Mouse (Mus musculus): ENCODE results near the gene Hist1h4n. TPM values are rescaled to one million over a fixed set of nuclear protein-coding genes. Genes with fewer than 3 reads are reported as not detected.
A peak's percentile ranks its signal among the peaks of the same experiment; 100 is the strongest.
"Not testable (repeated sequence)": the region's sequence is repeated elsewhere in the genome, so short reads cannot be mapped to it uniquely, and the experiment has no call there.

Hist1h4n gene
- polyA plus RNA-seq, 1 experiment from 2014 or later = 14.6 TPM

DNA sequence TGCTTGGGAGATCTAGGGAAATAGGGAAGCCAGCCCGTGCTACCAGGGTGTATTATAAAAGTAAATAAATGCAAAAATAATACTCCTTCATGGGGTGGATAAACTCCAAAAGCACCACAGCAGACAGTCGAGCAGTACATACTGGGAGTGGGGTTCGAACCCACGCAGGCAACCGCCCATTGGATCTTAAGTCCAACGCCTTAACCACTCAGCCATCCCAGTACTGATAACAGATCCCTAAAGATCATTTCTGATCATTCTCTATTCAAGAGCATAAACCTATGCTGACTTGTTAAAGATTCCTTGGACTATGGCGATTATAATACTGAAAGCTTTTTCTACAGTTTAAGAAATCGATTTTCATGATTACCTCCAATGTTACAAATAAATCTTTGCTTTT, 15.9 kb upstream of the Hist1h4n start:
- 16% methylated on average over 8 of the region's 8 CpGs for WGBS
- DNase-seq (ENCODE audit: low spot score) (no peak), ATAC-seq (replicated peaks; ENCODE audit: low FRiP score) (0 out of 2 replicates have a peak, but pooled peaks have one; percentile 44)
- H3K27me3 ChIP-seq (ENCODE audit: control insufficient read depth, insufficient read depth, low read length) = no peaks in the 10 kb centered on the region
- no peaks in the 10 kb centered on the region for H3K9me3 ChIP-seq (ENCODE audit: control insufficient read depth, low read length)
- no peak overlapping the region for H3K27ac ChIP-seq (ENCODE audit: low read depth, low read length)
- H3K4me3 ChIP-seq (ENCODE audit: low read depth, low read length) = no peak overlapping the region
- no peak overlapping the region for H3K9ac ChIP-seq (ENCODE audit: low read length)
- no peak overlapping the region for H3K4me2 ChIP-seq (ENCODE audit: low read depth, low read length, severe bottlenecking)
- H3K36me3 ChIP-seq (ENCODE audit: control insufficient read depth, insufficient read depth, low read length) = no peaks in the 10 kb centered on the region
- no peaks in the 10 kb centered on the region for H3K4me1 ChIP-seq (replicated peaks; ENCODE audit: control insufficient read depth, insufficient read depth, low read length)

DNA sequence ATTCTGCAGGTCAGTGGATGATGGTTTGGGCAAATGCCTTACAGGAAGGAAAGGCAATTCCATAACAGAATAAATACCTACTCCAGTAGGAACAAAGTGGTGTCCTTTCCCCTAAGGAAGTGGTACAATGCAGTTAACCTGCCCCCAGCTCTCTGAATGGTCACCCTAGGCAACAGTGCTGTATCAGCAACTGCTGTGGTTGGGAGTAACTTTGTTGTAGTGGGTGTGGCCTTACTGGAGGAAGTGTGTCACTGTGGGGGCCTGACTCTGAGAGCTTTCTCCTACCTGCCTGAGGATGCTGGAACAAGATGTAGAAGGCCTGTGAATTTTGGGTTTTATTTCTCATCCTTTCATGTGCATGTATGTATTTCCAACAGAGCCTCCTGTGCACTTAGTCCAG, 14.4 kb upstream of the Hist1h4n start:
- H3K4me2 ChIP-seq (ENCODE audit: low read depth, low read length, severe bottlenecking); ATAC-seq (replicated peaks; ENCODE audit: low FRiP score); H3K36me3 ChIP-seq (ENCODE audit: control insufficient read depth, insufficient read depth, low read length); H3K9me3 ChIP-seq (ENCODE audit: control insufficient read depth, low read length); H3K27me3 ChIP-seq (ENCODE audit: control insufficient read depth, insufficient read depth, low read length); H3K4me1 ChIP-seq (replicated peaks; ENCODE audit: control insufficient read depth, insufficient read depth, low read length); DNase-seq (ENCODE audit: low spot score); H3K4me3 ChIP-seq (ENCODE audit: low read depth, low read length); H3K9ac ChIP-seq (ENCODE audit: low read length); H3K27ac ChIP-seq (ENCODE audit: low read depth, low read length): not testable (repeated sequence)

DNA sequence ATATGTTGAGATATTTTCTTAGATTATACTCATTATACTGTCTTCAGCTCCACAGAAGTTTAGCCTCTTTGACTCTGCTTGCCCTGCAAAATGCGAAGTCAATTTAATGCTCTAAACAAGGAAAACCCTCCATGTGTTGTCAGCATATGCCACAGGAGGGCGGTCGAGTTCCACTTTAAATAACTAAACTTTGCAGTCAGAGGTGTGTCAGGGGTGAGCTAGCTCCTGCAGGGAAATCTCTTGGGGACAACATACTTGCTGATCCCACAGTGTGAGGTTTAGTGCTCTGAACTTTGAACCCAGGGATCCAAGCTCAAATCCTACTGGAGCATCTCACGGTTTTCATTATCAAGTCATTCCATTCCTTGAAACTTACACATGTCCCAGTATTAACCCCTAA, 8.5 kb upstream of the Hist1h4n start:
- not testable (repeated sequence) for H3K27ac ChIP-seq (ENCODE audit: low read depth, low read length); H3K9ac ChIP-seq (ENCODE audit: low read length); H3K4me3 ChIP-seq (ENCODE audit: low read depth, low read length); H3K4me1 ChIP-seq (replicated peaks; ENCODE audit: control insufficient read depth, insufficient read depth, low read length); H3K27me3 ChIP-seq (ENCODE audit: control insufficient read depth, insufficient read depth, low read length); H3K9me3 ChIP-seq (ENCODE audit: control insufficient read depth, low read length); H3K36me3 ChIP-seq (ENCODE audit: control insufficient read depth, insufficient read depth, low read length); DNase-seq (ENCODE audit: low spot score); H3K4me2 ChIP-seq (ENCODE audit: low read depth, low read length, severe bottlenecking)
- peak; percentile 82 for ATAC-seq (replicated peaks; ENCODE audit: low FRiP score)
- WGBS = no CpG with 5 or more reads among the region's 4 CpGs

GRCm38 (mm10) chr13:21833461-21833860, 1.5 kb upstream of the Hist1h4n start, which contains the start of the genes Hist1h2ap and Hist1h2br:
Hist1h2ap (minus strand) TSS chr13:21833507.
Hist1h2br (plus strand) TSS chr13:21833743.
- no CpG with 5 or more reads among the region's 24 CpGs for WGBS
- H3K27me3 ChIP-seq (ENCODE audit: control insufficient read depth, insufficient read depth, low read length); H3K27ac ChIP-seq (ENCODE audit: low read depth, low read length); H3K9me3 ChIP-seq (ENCODE audit: control insufficient read depth, low read length); H3K4me3 ChIP-seq (ENCODE audit: low read depth, low read length); H3K36me3 ChIP-seq (ENCODE audit: control insufficient read depth, insufficient read depth, low read length); H3K9ac ChIP-seq (ENCODE audit: low read length); H3K4me1 ChIP-seq (replicated peaks; ENCODE audit: control insufficient read depth, insufficient read depth, low read length); H3K4me2 ChIP-seq (ENCODE audit: low read depth, low read length, severe bottlenecking); DNase-seq (ENCODE audit: low spot score): not testable (repeated sequence)
- peak; percentile 93 for ATAC-seq (replicated peaks; ENCODE audit: low FRiP score)

DNA sequence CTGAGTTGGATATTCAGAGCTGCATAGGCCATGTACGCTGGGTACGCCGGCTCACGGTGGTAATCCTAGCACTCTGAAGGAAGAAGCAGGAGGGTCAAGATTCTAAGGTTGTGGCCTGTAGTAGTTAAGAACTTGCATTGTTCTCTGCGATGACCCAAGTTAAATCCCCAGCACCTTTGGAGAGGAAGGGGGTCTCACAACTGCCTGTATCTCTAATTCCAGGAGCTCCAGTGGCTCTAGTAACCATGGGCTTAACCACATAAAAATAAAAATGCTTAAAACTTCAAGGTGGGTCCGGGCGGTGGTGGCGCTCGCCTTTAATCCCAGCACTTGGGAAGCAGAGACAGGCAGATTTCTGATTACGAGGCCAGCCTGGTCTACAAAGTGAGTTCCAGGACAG, 1.7 kb downstream of the Hist1h4n start:
- H3K9ac ChIP-seq (ENCODE audit: low read length) = no peak overlapping the region
- 89% methylated on average over 10 of the region's 10 CpGs for WGBS
- ATAC-seq (replicated peaks; ENCODE audit: low FRiP score) (no peak), DNase-seq (ENCODE audit: low spot score) (peak; percentile 51)
- H3K36me3 ChIP-seq (ENCODE audit: control insufficient read depth, insufficient read depth, low read length) = no peaks in the 10 kb centered on the region
- 0 out of 2 replicates have a peak overlapping the region, but pooled peaks have one; percentile 5 for H3K4me2 ChIP-seq (ENCODE audit: low read depth, low read length, severe bottlenecking)
- no peaks in the 10 kb centered on the region for H3K27me3 ChIP-seq (ENCODE audit: control insufficient read depth, insufficient read depth, low read length)
- H3K27ac ChIP-seq (ENCODE audit: low read depth, low read length) = peak overlapping the region; percentile 50; the same call in 1 of the 2 replicates
- no peaks in the 10 kb centered on the region for H3K4me1 ChIP-seq (replicated peaks; ENCODE audit: control insufficient read depth, insufficient read depth, low read length)
- no peaks in the 10 kb centered on the region for H3K9me3 ChIP-seq (ENCODE audit: control insufficient read depth, low read length)
- no peak overlapping the region for H3K4me3 ChIP-seq (ENCODE audit: low read depth, low read length)

GRCm38 (mm10) chr13:21828511-21828910, 3.5 kb downstream of the Hist1h4n start:
- Histone ChIP-seq H3K9me3 (ENCODE audit: control insufficient read depth, low read length) (no peaks in the 10 kb centered on the region), H3K9ac (ENCODE audit: low read length) (no peak overlapping the region), H3K4me3 (ENCODE audit: low read depth, low read length) (no peak overlapping the region), H3K36me3 (ENCODE audit: control insufficient read depth, insufficient read depth, low read length) (no peaks in the 10 kb centered on the region), H3K4me2 (ENCODE audit: low read depth, low read length, severe bottlenecking) (no peak overlapping the region), H3K27ac (ENCODE audit: low read depth, low read length) (no peak overlapping the region), H3K27me3 (ENCODE audit: control insufficient read depth, insufficient read depth, low read length) (no peaks in the 10 kb centered on the region), H3K4me1 (replicated peaks; ENCODE audit: control insufficient read depth, insufficient read depth, low read length) (no peaks in the 10 kb centered on the region)
- no peak for ATAC-seq (replicated peaks; ENCODE audit: low FRiP score)
- 78% methylated on average over 3 of the region's 3 CpGs for WGBS
- no peak for DNase-seq (ENCODE audit: low spot score)

DNA sequence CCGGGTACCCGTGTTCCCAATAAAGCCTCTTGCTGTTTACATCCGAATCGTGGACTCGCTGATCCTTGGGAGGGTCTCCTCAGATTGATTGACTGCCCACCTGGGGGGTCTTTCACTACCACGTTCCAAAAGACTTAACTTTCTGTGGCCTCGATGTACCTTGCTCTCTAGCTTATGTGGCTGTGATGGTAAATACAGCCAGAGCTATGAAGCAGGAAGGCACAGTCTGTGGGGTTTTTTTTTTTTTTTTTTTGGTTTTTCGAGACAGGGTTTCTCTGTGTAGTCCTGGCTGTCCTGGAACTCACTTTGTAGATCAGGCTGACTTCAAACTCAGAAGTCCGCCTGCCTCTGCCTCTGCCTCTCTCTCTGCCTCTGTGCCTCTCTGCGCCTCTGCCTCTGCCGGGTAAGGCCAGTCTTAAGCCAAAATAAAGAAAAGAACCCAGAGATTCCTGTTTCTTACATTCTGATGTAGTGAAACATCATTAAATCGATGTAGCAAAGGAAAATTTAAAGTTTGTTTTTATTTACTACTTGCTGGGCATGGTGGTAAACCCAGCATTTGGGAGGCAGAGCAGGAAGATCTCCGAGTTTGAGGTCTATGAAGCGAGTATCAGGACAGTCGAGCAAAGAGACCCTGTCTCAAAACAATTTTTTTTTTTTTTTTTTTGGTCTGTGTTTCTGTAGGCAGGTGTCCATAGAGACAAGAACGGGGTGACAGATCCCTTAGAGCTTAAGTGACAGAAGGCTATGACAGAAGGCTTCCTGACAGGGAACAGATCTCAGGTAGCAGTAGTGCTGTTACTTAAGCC, 11.7 kb downstream of the Hist1h4n start:
- H3K36me3 ChIP-seq (ENCODE audit: control insufficient read depth, insufficient read depth, low read length); H3K27me3 ChIP-seq (ENCODE audit: control insufficient read depth, insufficient read depth, low read length); H3K4me1 ChIP-seq (replicated peaks; ENCODE audit: control insufficient read depth, insufficient read depth, low read length); DNase-seq (ENCODE audit: low spot score); H3K27ac ChIP-seq (ENCODE audit: low read depth, low read length); H3K4me3 ChIP-seq (ENCODE audit: low read depth, low read length); H3K9ac ChIP-seq (ENCODE audit: low read length); H3K4me2 ChIP-seq (ENCODE audit: low read depth, low read length, severe bottlenecking); H3K9me3 ChIP-seq (ENCODE audit: control insufficient read depth, low read length); ATAC-seq (replicated peaks; ENCODE audit: low FRiP score): not testable (repeated sequence)
- WGBS = 68% methylated on average over 7 of the region's 16 CpGs

GRCm38 (mm10) chr13:21812092-21812491, 19.9 kb downstream of the Hist1h4n start:
- ATAC-seq (replicated peaks; ENCODE audit: low FRiP score) = peak; percentile 69
- not testable (repeated sequence) for H3K9ac ChIP-seq (ENCODE audit: low read length); H3K4me1 ChIP-seq (replicated peaks; ENCODE audit: control insufficient read depth, insufficient read depth, low read length); H3K9me3 ChIP-seq (ENCODE audit: control insufficient read depth, low read length); H3K36me3 ChIP-seq (ENCODE audit: control insufficient read depth, insufficient read depth, low read length); H3K4me3 ChIP-seq (ENCODE audit: low read depth, low read length); H3K27me3 ChIP-seq (ENCODE audit: control insufficient read depth, insufficient read depth, low read length); H3K27ac ChIP-seq (ENCODE audit: low read depth, low read length); DNase-seq (ENCODE audit: low spot score)
- 0 out of 2 replicates have a peak overlapping the region, but pooled peaks have one; percentile 15 for H3K4me2 ChIP-seq (ENCODE audit: low read depth, low read length, severe bottlenecking)
- 0% methylated on average over 12 of the region's 14 CpGs for WGBS

GRCm38 (mm10) chr13:21811539-21811938, 20.5 kb downstream of the Hist1h4n start, which contains the start of gene Hist1h4m:
Hist1h4m (plus strand) TSS chr13:21811746.
- H3K27me3 ChIP-seq (ENCODE audit: control insufficient read depth, insufficient read depth, low read length); H3K9me3 ChIP-seq (ENCODE audit: control insufficient read depth, low read length); H3K4me3 ChIP-seq (ENCODE audit: low read depth, low read length); H3K27ac ChIP-seq (ENCODE audit: low read depth, low read length); H3K9ac ChIP-seq (ENCODE audit: low read length); H3K4me1 ChIP-seq (replicated peaks; ENCODE audit: control insufficient read depth, insufficient read depth, low read length); H3K36me3 ChIP-seq (ENCODE audit: control insufficient read depth, insufficient read depth, low read length); DNase-seq (ENCODE audit: low spot score): not testable (repeated sequence)
- 0 out of 2 replicates have a peak within 1 kb of the TSS, but pooled peaks have one; percentile 15 for H3K4me2 ChIP-seq (ENCODE audit: low read depth, low read length, severe bottlenecking)
- WGBS = no CpG with 5 or more reads among the region's 24 CpGs
- ATAC-seq (replicated peaks; ENCODE audit: low FRiP score) = peak; percentile 62
